Mouse (Mus musculus) liver, postnatal 0 days (tissue): ENCODE results near the gene Cgrrf1. TPM values are rescaled to one million over a fixed set of nuclear protein-coding genes. Genes with fewer than 3 reads are reported as not detected.
A peak's percentile ranks its signal among the peaks of the same experiment; 100 is the strongest.

Experiments
- ATAC-seq: fragments of 200-750 bp; cut with Nextera tagmentation; 2 replicates; pipeline ENCODE4 v1.8.0; 2017; ENCODE audit warnings: mild to moderate bottlenecking, moderate library complexity
- DNase-seq: peaks from one replicate; pipeline ENCODE4 v3.0.0-alpha.2; 2016
- H3K27ac ChIP-seq: fragments of 300-500 bp; sonication (generic); 2 replicates; pipeline ENCODE4 v1.5.1; 2014; ENCODE audit warnings: antibody characterized with exemption, moderate library complexity, mild to moderate bottlenecking, low read depth
- H3K27me3 ChIP-seq: fragments of 300-500 bp; sonication (generic); 2 replicates; pipeline ENCODE4 v1.6.1; 2014; ENCODE audit warnings: low read length, control low read depth, mixed read lengths; ENCODE audit not compliant: insufficient read depth
- H3K36me3 ChIP-seq: fragments of 300-500 bp; sonication (generic); replicated peaks from 2 replicates; pipeline ENCODE4 v1.6.1; 2014; ENCODE audit warnings: mild to moderate bottlenecking, control low read depth, low read length, moderate library complexity, mixed read lengths; ENCODE audit not compliant: insufficient read depth
- H3K4me1 ChIP-seq: fragments of 300-500 bp; sonication (generic); 2 replicates; pipeline ENCODE4 v1.6.1; 2014; ENCODE audit warnings: antibody characterized with exemption, mild to moderate bottlenecking, control low read depth; ENCODE audit not compliant: insufficient read depth
- H3K4me2 ChIP-seq: fragments of 300-500 bp; sonication (generic); 2 replicates; pipeline ENCODE4 v1.6.1; 2014; ENCODE audit warnings: low read depth, mild to moderate bottlenecking, low read length, moderate library complexity, mixed read lengths
- H3K4me3 ChIP-seq: fragments of 300-500 bp; sonication (generic); 2 replicates; pipeline ENCODE4 v1.5.1; 2014; ENCODE audit warnings: low read depth, low read length
- H3K9ac ChIP-seq: fragments of 300-500 bp; sonication (generic); replicated peaks from 2 replicates; pipeline ENCODE4 v1.6.1; 2014; ENCODE audit warnings: mild to moderate bottlenecking, moderate library complexity
- H3K9me3 ChIP-seq: fragments of 300-500 bp; sonication (generic); 2 replicates; pipeline ENCODE4 v1.6.1; 2016; ENCODE audit warnings: mild to moderate bottlenecking, control low read depth, low read length, mixed read lengths
- CTCF ChIP-seq: sonication (generic); IDR thresholded peaks from 2 replicates; pipeline ENCODE4 v1.5.1; 2016; ENCODE audit warnings: antibody characterized with exemption, low read depth
- EP300 ChIP-seq: IDR thresholded peaks from 2 replicates; pipeline ENCODE4 v1.6.1; 2016; ENCODE audit warnings: antibody characterized with exemption, low read depth, mild to moderate bottlenecking
- WGBS: fragments of 180-500 bp; shearing (Covaris S2); extraction: QIAGEN DNeasy Blood & Tissue Kit; methylation state at CpG from one replicate; pipeline ENCODE4 v1.1.7; 2014; ENCODE audit not compliant: insufficient replicate concordance; 5-methylcytosine and 5-hydroxymethylcytosine counted together
- polyA plus RNA-seq: library from polyadenylated mRNA; unstranded; fragments of >200 nt; fragmentation: Nextera tagmentation; extraction: Ambion mirVana; gene quantifications from 2 replicates; pipeline ENCODE4 v1.2.1, GENCODE M21; 2015

Cgrrf1 gene
- polyA plus RNA-seq = 34.8 and 35.2 TPM in 2 replicates

DNA sequence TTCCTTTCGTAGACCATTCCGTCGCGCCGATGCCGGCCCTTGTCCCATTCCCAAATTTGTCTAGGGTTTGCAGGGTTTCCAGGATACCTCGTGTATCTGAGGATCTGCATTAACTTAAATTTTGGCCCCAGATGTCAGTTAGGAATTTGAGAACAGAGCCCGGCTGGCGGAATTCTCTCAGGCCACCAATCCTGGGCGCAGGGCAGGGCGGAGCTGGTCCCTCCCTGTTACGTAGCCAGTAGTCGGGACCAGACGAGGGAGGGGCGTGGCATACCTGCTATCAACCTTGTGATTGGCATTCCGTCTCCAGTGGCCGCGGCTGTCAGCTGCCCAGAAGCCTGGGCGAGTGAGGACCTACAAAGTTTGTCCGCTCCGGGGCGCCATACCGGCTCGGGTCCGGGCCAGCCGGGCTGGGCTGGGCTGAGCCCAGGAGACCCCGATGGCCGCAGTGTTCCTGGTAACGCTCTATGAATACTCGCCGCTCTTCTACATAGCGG, at the start of gene Cgrrf1:
Gene Cgrrf1, plus strand, starts transcription at position 289 of the 497 bp plus-strand sequence.
- TF ChIP-seq CTCF (peak; percentile 66), EP300 (0 out of 2 replicates have a peak, but pooled peaks have one; percentile 9)
- DNase-seq (peak; percentile 97), ATAC-seq (peak; percentile 99)
- H3K4me3 ChIP-seq = peak within 1 kb of the TSS; percentile 93
- peak within 1 kb of the TSS; percentile 90 for H3K4me2 ChIP-seq
- H3K9me3 ChIP-seq = no peaks in the 10 kb centered on the region
- peak within 1 kb of the TSS; percentile 89 for H3K9ac ChIP-seq
- peaks cover 24% of the 10 kb centered on the region for H3K4me1 ChIP-seq
- H3K27ac ChIP-seq = peak within 1 kb of the TSS; percentile 86
- H3K27me3 ChIP-seq = no peaks in the 10 kb centered on the region
- WGBS = under 1% methylated on average over 32 of the region's 32 CpGs
- no peaks in the 10 kb centered on the region for H3K36me3 ChIP-seq

DNA sequence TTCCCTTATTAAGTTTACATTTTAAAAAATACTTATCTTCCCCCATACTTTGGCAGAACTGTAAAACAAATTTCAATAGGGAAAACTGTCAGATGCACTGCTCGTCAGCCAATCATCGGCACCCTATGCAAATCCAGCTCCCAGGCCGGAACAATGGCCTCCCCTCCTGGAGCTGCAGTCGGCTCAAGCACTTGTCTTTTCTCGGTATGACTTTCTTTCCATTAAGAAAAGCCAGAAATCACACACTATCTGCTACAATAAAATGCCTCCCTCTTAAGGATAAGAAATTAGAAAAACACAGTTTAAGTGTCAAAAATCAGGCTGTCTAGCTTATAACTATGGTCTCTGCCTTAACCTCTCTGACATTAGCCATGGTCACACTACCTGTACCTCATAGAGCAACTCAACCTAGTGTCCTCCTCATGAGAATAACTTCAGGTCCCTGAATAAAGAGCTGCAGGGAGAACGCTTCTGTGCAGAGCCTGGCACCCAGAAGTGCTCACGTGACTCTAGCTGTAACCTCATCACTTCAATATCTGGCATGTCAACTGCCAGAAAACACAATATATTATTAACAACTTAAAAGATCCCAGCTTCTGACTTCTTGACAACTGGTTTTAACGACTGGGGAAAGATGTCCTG, 49.6 kb upstream of the Cgrrf1 start:
- no peaks in the 10 kb centered on the region for H3K27me3 ChIP-seq
- ATAC-seq = no peak
- no peak overlapping the region for H3K27ac ChIP-seq
- TF ChIP-seq EP300 (no peak), CTCF (no peak)
- no peak for DNase-seq
- H3K4me2 ChIP-seq = no peak overlapping the region
- 84% methylated on average over 8 of the region's 8 CpGs for WGBS
- H3K9ac ChIP-seq = no peak overlapping the region
- no peak overlapping the region for H3K4me3 ChIP-seq
- peaks cover 49% of the 10 kb centered on the region for H3K36me3 ChIP-seq
- peaks cover 5% of the 10 kb centered on the region; the same call in 1 of the 2 replicates for H3K9me3 ChIP-seq
- H3K4me1 ChIP-seq = peaks cover 8% of the 10 kb centered on the region

GRCm38 (mm10) chr14:46783327-46783926, 48.5 kb upstream of the Cgrrf1 start:
- Histone ChIP-seq H3K9me3 (peaks cover 5% of the 10 kb centered on the region; the same call in 1 of the 2 replicates), H3K4me1 (peaks cover 8% of the 10 kb centered on the region), H3K36me3 (peaks cover 39% of the 10 kb centered on the region), H3K27ac (no peak overlapping the region), H3K4me3 (no peak overlapping the region), H3K4me2 (no peak overlapping the region), H3K9ac (no peak overlapping the region), H3K27me3 (no peaks in the 10 kb centered on the region)
- TF ChIP-seq EP300 (no peak), CTCF (no peak)
- no peak for ATAC-seq
- 92% methylated on average over 10 of the region's 10 CpGs for WGBS
- no peak for DNase-seq

DNA sequence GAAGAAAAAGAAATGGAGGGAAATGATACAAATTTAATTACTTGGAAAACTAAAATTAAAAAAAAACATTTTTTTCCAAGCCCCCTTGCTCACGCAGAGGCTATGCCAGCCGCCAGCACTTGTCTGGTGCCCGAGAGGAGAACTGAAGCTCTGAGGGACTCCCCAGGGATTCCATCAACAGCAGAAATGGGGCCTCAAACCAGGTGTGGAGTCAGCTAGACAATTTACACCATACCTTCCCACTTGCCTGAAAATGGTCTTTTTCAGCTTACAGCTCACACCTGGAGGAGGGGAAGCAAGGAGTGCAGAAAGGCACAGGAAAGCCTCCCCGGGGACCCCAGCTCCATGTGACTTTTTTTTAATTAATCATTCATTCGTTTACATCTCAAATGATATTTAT, 46.7 kb upstream of the Cgrrf1 start:
- no peaks in the 10 kb centered on the region for H3K27me3 ChIP-seq
- TF ChIP-seq CTCF (no peak), EP300 (no peak)
- DNase-seq (no peak), ATAC-seq (no peak)
- 81% methylated on average over 5 of the region's 5 CpGs for WGBS
- peaks cover 11% of the 10 kb centered on the region for H3K4me1 ChIP-seq
- no peaks in the 10 kb centered on the region for H3K9me3 ChIP-seq
- H3K27ac ChIP-seq = no peak overlapping the region
- no peak overlapping the region for H3K4me3 ChIP-seq
- no peak overlapping the region; the same call in 1 of the 2 replicates for H3K9ac ChIP-seq
- H3K4me2 ChIP-seq = no peak overlapping the region
- H3K36me3 ChIP-seq = peaks cover 22% of the 10 kb centered on the region

- H3K9ac ChIP-seq = peak overlapping the region; percentile 90
- no peak for DNase-seq
- ATAC-seq = no peak
- WGBS = under 1% methylated on average over 11 of the region's 11 CpGs
- no peaks in the 10 kb centered on the region for H3K27me3 ChIP-seq
- H3K9me3 ChIP-seq = no peaks in the 10 kb centered on the region
- H3K36me3 ChIP-seq = peaks cover 14% of the 10 kb centered on the region
- H3K4me1 ChIP-seq = peaks cover 11% of the 10 kb centered on the region
- peak overlapping the region; percentile 84 for H3K4me3 ChIP-seq
- peak overlapping the region; percentile 80 for H3K4me2 ChIP-seq
- TF ChIP-seq EP300 = no peak
- H3K27ac ChIP-seq = peak overlapping the region; percentile 94
Observed at GRCm38 (mm10) chr14:46787454-46787786, 44.5 kb upstream of the Cgrrf1 start.

DNA sequence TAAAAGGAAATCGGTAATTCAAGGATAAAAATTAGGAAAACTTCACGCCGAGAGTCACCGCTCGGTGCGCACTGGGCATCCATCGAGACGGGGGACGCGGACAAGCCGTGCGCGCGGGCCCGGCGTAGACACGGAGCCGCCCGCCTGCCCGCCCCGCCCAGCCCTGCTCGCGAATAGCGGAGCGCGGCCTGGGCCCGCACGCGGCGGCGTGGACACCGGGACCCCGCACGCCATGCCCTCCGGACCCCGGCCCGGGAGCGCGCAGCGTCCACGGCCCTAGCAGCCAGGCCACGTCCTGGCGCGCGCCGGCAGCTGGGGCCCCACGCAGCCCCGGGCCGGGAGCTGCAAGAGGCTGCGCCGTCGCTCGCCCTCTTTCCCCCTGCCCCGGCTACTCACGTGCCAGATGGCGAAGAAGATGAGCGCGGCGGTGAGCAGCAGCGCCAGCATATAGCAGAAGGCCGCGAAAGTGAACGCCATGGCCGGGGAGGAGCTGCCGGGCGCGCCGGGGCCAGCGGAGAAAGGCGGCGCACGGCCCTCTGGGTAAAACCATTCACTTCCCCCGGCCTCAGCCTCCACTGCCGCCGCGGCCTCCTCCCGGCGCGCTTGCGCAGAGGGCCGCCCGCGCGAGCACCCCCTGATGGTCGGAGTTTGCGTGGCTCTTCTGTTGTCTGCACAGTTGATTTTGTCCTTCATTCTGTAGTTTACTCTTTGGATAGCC, 44.0 kb upstream of the Cgrrf1 start, which contains the start of gene Cnih1:
Gene Cnih1, minus strand, starts transcription at position 625 of the 718 bp plus-strand sequence.
- TF ChIP-seq EP300 (no peak), CTCF (peak; percentile 92)
- H3K9ac ChIP-seq = peak within 1 kb of the TSS; percentile 90
- H3K4me2 ChIP-seq = peak within 1 kb of the TSS; percentile 80
- no peaks in the 10 kb centered on the region for H3K9me3 ChIP-seq
- no peaks in the 10 kb centered on the region for H3K27me3 ChIP-seq
- peak; percentile 94 for DNase-seq
- 2% methylated on average over 74 of the region's 86 CpGs for WGBS
- H3K36me3 ChIP-seq = peaks cover 14% of the 10 kb centered on the region
- peaks cover 11% of the 10 kb centered on the region for H3K4me1 ChIP-seq
- peak within 1 kb of the TSS; percentile 84 for H3K4me3 ChIP-seq
- peak within 1 kb of the TSS; percentile 94 for H3K27ac ChIP-seq
- peak; percentile 98 for ATAC-seq
